Mouse (Mus musculus): ENCODE data around the gene Hdac4. TPM values are rescaled to one million over a fixed set of nuclear protein-coding genes. Genes with fewer than 3 reads are reported as not detected.

The Hdac4 gene
- polyA plus RNA-seq, 1 experiment from 2014 or later = 20.7 TPM

- H3K27ac ChIP-seq = no peak overlapping the region
- no peaks in the 10 kb centered on the region for H3K9me3 ChIP-seq (replicated peaks)
- no peak overlapping the region for H3K4me3 ChIP-seq
- H3K36me3 ChIP-seq = no peaks in the 10 kb centered on the region
- H3K4me1 ChIP-seq = peaks cover 22% of the 10 kb centered on the region
- DNase-seq (ENCODE audit: low spot score) = no peak
- H3K27me3 ChIP-seq (ENCODE audit: low read depth, poor library complexity, severe bottlenecking) = no peaks in the 10 kb centered on the region
- 81% methylated on average over 4 of the region's 4 CpGs for WGBS
These were observed 95.1 kb downstream of the Hdac4 start for GRCm38 (mm10) chr1:92100371-92100891.

GRCm38 (mm10) chr1:92099964-92100363 is 95.5 kb downstream of the Hdac4 start:
- Histone ChIP-seq H3K4me1 (peaks cover 17% of the 10 kb centered on the region), H3K27ac (no peak overlapping the region), H3K9me3 (replicated peaks) (no peaks in the 10 kb centered on the region), H3K27me3 (ENCODE audit: low read depth, poor library complexity, severe bottlenecking) (no peaks in the 10 kb centered on the region), H3K4me3 (no peak overlapping the region), H3K36me3 (no peaks in the 10 kb centered on the region)
- 89% methylated on average over 4 of the region's 4 CpGs for WGBS
- DNase-seq (ENCODE audit: low spot score) = no peak

- no peaks in the 10 kb centered on the region for H3K36me3 ChIP-seq
- DNase-seq (ENCODE audit: low spot score) = no peak
- H3K9me3 ChIP-seq (replicated peaks) = no peaks in the 10 kb centered on the region
- 59% methylated on average over 4 of the region's 4 CpGs for WGBS
- H3K27me3 ChIP-seq (ENCODE audit: low read depth, poor library complexity, severe bottlenecking) = no peaks in the 10 kb centered on the region
- H3K4me1 ChIP-seq = peaks cover 15% of the 10 kb centered on the region
- no peak overlapping the region for H3K27ac ChIP-seq
- no peak overlapping the region for H3K4me3 ChIP-seq
These were observed 96.0 kb downstream of the Hdac4 start for GRCm38 (mm10) chr1:92099502-92099901.

GRCm38 (mm10) chr1:92098456-92098855 is 97.0 kb downstream of the Hdac4 start:
- no peaks in the 10 kb centered on the region for H3K9me3 ChIP-seq (replicated peaks)
- no peak overlapping the region for H3K27ac ChIP-seq
- WGBS = 92% methylated on average over 3 of the region's 3 CpGs
- peaks cover 10% of the 10 kb centered on the region for H3K4me1 ChIP-seq
- DNase-seq (ENCODE audit: low spot score) = no peak
- H3K36me3 ChIP-seq = no peaks in the 10 kb centered on the region
- no peak overlapping the region for H3K4me3 ChIP-seq
- no peaks in the 10 kb centered on the region for H3K27me3 ChIP-seq (ENCODE audit: low read depth, poor library complexity, severe bottlenecking)

- 82% methylated on average over 3 of the region's 3 CpGs for WGBS
- no peak overlapping the region for H3K4me3 ChIP-seq
- H3K27ac ChIP-seq = no peak overlapping the region
- H3K36me3 ChIP-seq = no peaks in the 10 kb centered on the region
- H3K9me3 ChIP-seq (replicated peaks) = no peaks in the 10 kb centered on the region
- H3K27me3 ChIP-seq (ENCODE audit: low read depth, poor library complexity, severe bottlenecking) = no peaks in the 10 kb centered on the region
- DNase-seq (ENCODE audit: low spot score) = no peak
- no peaks in the 10 kb centered on the region for H3K4me1 ChIP-seq
These were observed 98.4 kb downstream of the Hdac4 start for GRCm38 (mm10) chr1:92096991-92097525.

- WGBS = 90% methylated on average over 4 of the region's 4 CpGs
- no peak for DNase-seq (ENCODE audit: low spot score)
- Histone ChIP-seq H3K9me3 (replicated peaks) (no peaks in the 10 kb centered on the region), H3K27ac (no peak overlapping the region), H3K4me1 (peaks cover 11% of the 10 kb centered on the region), H3K4me3 (no peak overlapping the region), H3K36me3 (no peaks in the 10 kb centered on the region), H3K27me3 (ENCODE audit: low read depth, poor library complexity, severe bottlenecking) (no peaks in the 10 kb centered on the region)
These were observed 103.2 kb downstream of the Hdac4 start for GRCm38 (mm10) chr1:92092286-92092685.

- DNase-seq (ENCODE audit: low spot score) = no peak
These were observed 107.7 kb downstream of the Hdac4 start for GRCm38 (mm10) chr1:92087821-92088220.

GRCm38 (mm10) chr1:92087343-92087742 is 108.2 kb downstream of the Hdac4 start:
- Histone ChIP-seq H3K36me3 (no peaks in the 10 kb centered on the region), H3K27ac (0 out of 2 replicates have a peak overlapping the region, but pooled peaks have one; percentile 66), H3K4me3 (no peak overlapping the region), H3K9me3 (replicated peaks) (no peaks in the 10 kb centered on the region), H3K27me3 (ENCODE audit: low read depth, poor library complexity, severe bottlenecking) (no peaks in the 10 kb centered on the region), H3K4me1 (peaks cover 61% of the 10 kb centered on the region)
- 67% methylated on average over 2 of the region's 2 CpGs for WGBS
- DNase-seq (ENCODE audit: low spot score) = no peak

More at GRCm38 (mm10) chr1:92087821-92088220, 107.7 kb downstream of the Hdac4 start:
- H3K9me3 ChIP-seq (replicated peaks) = no peaks in the 10 kb centered on the region
- H3K4me3 ChIP-seq = no peak overlapping the region
- no peak overlapping the region for H3K27ac ChIP-seq
- H3K4me1 ChIP-seq = peaks cover 56% of the 10 kb centered on the region
- no peaks in the 10 kb centered on the region for H3K36me3 ChIP-seq
- H3K27me3 ChIP-seq (ENCODE audit: low read depth, poor library complexity, severe bottlenecking) = no peaks in the 10 kb centered on the region
- 85% methylated on average over 2 of the region's 2 CpGs for WGBS

GRCm38 (mm10) chr1:92086841-92087240 is 108.7 kb downstream of the Hdac4 start:
- 85% methylated on average over 4 of the region's 4 CpGs for WGBS
- Histone ChIP-seq H3K4me1 (peaks cover 66% of the 10 kb centered on the region), H3K27ac (peak overlapping the region; percentile 66; the same call in 1 of the 2 replicates)

GRCm38 (mm10) chr1:92086277-92086813 is 109.2 kb downstream of the Hdac4 start:
- Histone ChIP-seq H3K27me3 (ENCODE audit: low read depth, poor library complexity, severe bottlenecking) (no peaks in the 10 kb centered on the region), H3K9me3 (replicated peaks) (no peaks in the 10 kb centered on the region), H3K36me3 (no peaks in the 10 kb centered on the region), H3K27ac (peak overlapping the region; percentile 66; the same call in 1 of the 2 replicates), H3K4me1 (peaks cover 68% of the 10 kb centered on the region), H3K4me3 (no peak overlapping the region)
- WGBS = 37% methylated on average over 1 of the region's 1 CpGs
- no peak for DNase-seq (ENCODE audit: low spot score)

More at GRCm38 (mm10) chr1:92086841-92087240, 108.7 kb downstream of the Hdac4 start:
- H3K4me3 ChIP-seq = no peak overlapping the region
- H3K27me3 ChIP-seq (ENCODE audit: low read depth, poor library complexity, severe bottlenecking) = no peaks in the 10 kb centered on the region
- no peak for DNase-seq (ENCODE audit: low spot score)
- H3K9me3 ChIP-seq (replicated peaks) = no peaks in the 10 kb centered on the region
- no peaks in the 10 kb centered on the region for H3K36me3 ChIP-seq

- 93% methylated on average over 2 of the region's 2 CpGs for WGBS
- no peak overlapping the region for H3K4me3 ChIP-seq
- no peak overlapping the region; the same call in 1 of the 2 replicates for H3K27ac ChIP-seq
- no peaks in the 10 kb centered on the region for H3K27me3 ChIP-seq (ENCODE audit: low read depth, poor library complexity, severe bottlenecking)
- no peaks in the 10 kb centered on the region for H3K9me3 ChIP-seq (replicated peaks)
- no peak for DNase-seq (ENCODE audit: low spot score)
- no peaks in the 10 kb centered on the region for H3K36me3 ChIP-seq
- peaks cover 76% of the 10 kb centered on the region for H3K4me1 ChIP-seq
These were observed 110.8 kb downstream of the Hdac4 start for GRCm38 (mm10) chr1:92084738-92085137.

GRCm38 (mm10) chr1:92084004-92084403 is 111.5 kb downstream of the Hdac4 start:
- Histone ChIP-seq H3K36me3 (no peaks in the 10 kb centered on the region), H3K27ac (peak overlapping the region; percentile 83), H3K27me3 (ENCODE audit: low read depth, poor library complexity, severe bottlenecking) (no peaks in the 10 kb centered on the region), H3K4me1 (peaks cover 79% of the 10 kb centered on the region), H3K9me3 (replicated peaks) (no peaks in the 10 kb centered on the region), H3K4me3 (no peak overlapping the region)
- peak; percentile 40 for DNase-seq (ENCODE audit: low spot score)
- WGBS = 14% methylated on average over 3 of the region's 3 CpGs

- Histone ChIP-seq H3K4me1 (peaks cover 82% of the 10 kb centered on the region), H3K9me3 (replicated peaks) (no peaks in the 10 kb centered on the region), H3K27me3 (ENCODE audit: low read depth, poor library complexity, severe bottlenecking) (no peaks in the 10 kb centered on the region), H3K36me3 (no peaks in the 10 kb centered on the region), H3K27ac (peak overlapping the region; percentile 83), H3K4me3 (0 out of 2 replicates have a peak overlapping the region, but pooled peaks have one; percentile 4)
- DNase-seq (ENCODE audit: low spot score) = no peak
- 51% methylated on average over 6 of the region's 6 CpGs for WGBS
These were observed 112.5 kb downstream of the Hdac4 start for GRCm38 (mm10) chr1:92082837-92083541.
